Mouse (Mus musculus) midbrain, embryonic 15.5 days (tissue): Measurements from ENCODE around the gene Sugp2. TPM values are rescaled to one million over a fixed set of nuclear protein-coding genes. Genes with fewer than 3 reads are reported as not detected.

ENCODE experiments used
- ATAC-seq: fragments of 200-750 bp; cut with Nextera tagmentation; replicated peaks from 2 replicates; pipeline ENCODE4 v1.8.0; 2017; ENCODE audit warnings: moderate TSS enrichment
- H3K27ac ChIP-seq: fragments of 300-500 bp; sonication (generic); 2 replicates; pipeline ENCODE4 v1.5.1; 2015; ENCODE audit warnings: mild to moderate bottlenecking, inconsistent platforms
- H3K27me3 ChIP-seq: fragments of 300-500 bp; sonication (generic); replicated peaks from 2 replicates; pipeline ENCODE4 v1.6.1; 2015; ENCODE audit warnings: inconsistent platforms
- H3K36me3 ChIP-seq: fragments of 300-500 bp; sonication (generic); replicated peaks from 2 replicates; pipeline ENCODE4 v1.6.1; 2015; ENCODE audit warnings: inconsistent platforms
- H3K4me1 ChIP-seq: fragments of 300-500 bp; sonication (generic); 2 replicates; pipeline ENCODE4 v1.6.1; 2015; ENCODE audit warnings: inconsistent platforms
- H3K4me2 ChIP-seq: fragments of 300-500 bp; sonication (generic); 2 replicates; pipeline ENCODE4 v1.6.1; 2015; ENCODE audit warnings: inconsistent platforms, mild to moderate bottlenecking, moderate library complexity
- H3K4me3 ChIP-seq: fragments of 300-500 bp; sonication (generic); 2 replicates; pipeline ENCODE4 v1.5.1; 2015; ENCODE audit warnings: mild to moderate bottlenecking, inconsistent platforms
- H3K9ac ChIP-seq: fragments of 300-500 bp; sonication (generic); 2 replicates; pipeline ENCODE4 v1.6.1; 2015; ENCODE audit warnings: mild to moderate bottlenecking, inconsistent platforms
- H3K9me3 ChIP-seq: fragments of 300-500 bp; sonication (generic); 2 replicates; pipeline ENCODE4 v1.6.1; 2016; ENCODE audit warnings: inconsistent platforms
- WGBS: fragments of 180-500 bp; shearing (Covaris S2); methylation state at CpG from one replicate; pipeline ENCODE4 v1.1.7; 2015; ENCODE audit warnings: mixed read lengths; 5-methylcytosine and 5-hydroxymethylcytosine counted together
- polyA plus RNA-seq: library from polyadenylated mRNA; unstranded; fragments of >200 nt; fragmentation: Nextera tagmentation; extraction: Ambion mirVana; gene quantifications from 2 replicates; pipeline ENCODE4 v1.2.1, GENCODE M21; 2015

Sugp2 gene
- polyA plus RNA-seq, 1 experiment from 2014 or later: 109 TPM

GRCm38 (mm10) chr8:70227997-70228396 lies 6.0 kb upstream of the Sugp2 start:
- no peak overlapping the region for H3K27ac ChIP-seq
- WGBS: 21% methylated on average over 4 of the region's 4 CpGs
- no peaks in the 10 kb centered on the region for H3K9me3 ChIP-seq
- H3K27me3 ChIP-seq: no peaks in the 10 kb centered on the region
- no peak overlapping the region for H3K4me2 ChIP-seq
- peaks cover 48% of the 10 kb centered on the region for H3K36me3 ChIP-seq
- H3K4me1 ChIP-seq: peaks cover 13% of the 10 kb centered on the region
- no peak overlapping the region for H3K9ac ChIP-seq
- no peak overlapping the region for H3K4me3 ChIP-seq
- no peak for ATAC-seq

DNA sequence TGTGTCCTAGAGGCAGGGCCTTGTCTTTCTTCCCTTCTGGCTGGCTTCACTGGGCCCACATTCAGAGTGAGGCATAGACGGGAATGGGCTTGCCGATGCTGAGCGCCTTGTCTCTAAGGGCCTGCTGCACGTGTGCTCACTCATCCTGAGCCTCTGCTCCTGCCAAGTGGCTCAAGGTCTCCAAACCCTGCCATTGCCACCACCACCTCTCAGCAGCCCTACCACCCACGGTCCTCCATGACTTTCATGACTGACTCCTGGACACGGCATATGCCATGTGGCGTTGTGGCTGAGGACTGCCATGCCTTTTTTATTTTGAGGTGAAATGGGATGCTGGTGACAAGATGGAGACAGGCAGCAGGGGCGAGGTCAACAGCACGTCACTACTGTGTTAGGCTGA lies 3.2 kb upstream of the Sugp2 start:
- Histone ChIP-seq H3K4me2 (no peak overlapping the region), H3K27me3 (no peaks in the 10 kb centered on the region), H3K9me3 (no peaks in the 10 kb centered on the region), H3K4me1 (peaks cover 28% of the 10 kb centered on the region), H3K9ac (no peak overlapping the region), H3K27ac (no peak overlapping the region), H3K4me3 (no peak overlapping the region), H3K36me3 (peaks cover 23% of the 10 kb centered on the region)
- no peak for ATAC-seq
- 90% methylated on average over 9 of the region's 9 CpGs for WGBS

GRCm38 (mm10) chr8:70233606-70234005 lies 420 bp upstream of the Sugp2 start:
- Histone ChIP-seq H3K9ac (peak overlapping the region; percentile 95), H3K36me3 (peaks cover 34% of the 10 kb centered on the region), H3K4me1 (peaks cover 33% of the 10 kb centered on the region), H3K9me3 (no peaks in the 10 kb centered on the region), H3K27me3 (no peaks in the 10 kb centered on the region), H3K4me2 (peak overlapping the region; percentile 65), H3K4me3 (peak overlapping the region; percentile 92), H3K27ac (peak overlapping the region; percentile 98)
- ATAC-seq: peak; percentile 63
- 5% methylated on average over 13 of the region's 13 CpGs for WGBS

DNA sequence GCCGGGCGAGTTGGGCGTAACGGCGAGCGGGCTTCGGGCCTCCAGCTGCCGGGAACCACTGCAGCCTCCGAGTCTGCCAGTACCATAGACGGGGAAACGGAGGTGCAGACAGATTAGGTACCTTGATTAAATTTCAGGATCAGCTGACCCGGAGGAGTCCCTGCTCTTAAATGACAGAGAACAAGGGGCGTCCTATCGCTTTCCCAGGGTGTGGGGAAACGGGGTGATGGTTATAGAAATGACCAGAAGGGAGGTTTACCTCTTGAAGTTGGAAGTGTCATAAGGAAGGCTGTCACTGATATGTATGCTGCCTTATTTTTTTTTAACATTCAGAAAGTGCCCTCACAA lies 729 bp downstream of the Sugp2 start:
- H3K4me3 ChIP-seq: peak overlapping the region; percentile 92
- ATAC-seq: no peak
- H3K4me2 ChIP-seq: peak overlapping the region; percentile 65
- H3K27me3 ChIP-seq: no peaks in the 10 kb centered on the region
- peaks cover 31% of the 10 kb centered on the region for H3K36me3 ChIP-seq
- H3K9ac ChIP-seq: peak overlapping the region; percentile 95
- H3K27ac ChIP-seq: peak overlapping the region; percentile 98
- peaks cover 33% of the 10 kb centered on the region for H3K4me1 ChIP-seq
- no peaks in the 10 kb centered on the region for H3K9me3 ChIP-seq
- 0% methylated on average over 15 of the region's 15 CpGs for WGBS

- ATAC-seq: no peak
- Histone ChIP-seq H3K27me3 (no peaks in the 10 kb centered on the region), H3K27ac (no peak overlapping the region), H3K36me3 (peaks cover 40% of the 10 kb centered on the region), H3K9ac (no peak overlapping the region), H3K4me3 (no peak overlapping the region), H3K4me1 (peaks cover 22% of the 10 kb centered on the region), H3K9me3 (no peaks in the 10 kb centered on the region), H3K4me2 (no peak overlapping the region)
- WGBS: 94% methylated on average over 2 of the region's 2 CpGs
Observed at GRCm38 (mm10) chr8:70237842-70238241, 3.8 kb downstream of the Sugp2 start.

GRCm38 (mm10) chr8:70240642-70241041 lies 6.6 kb downstream of the Sugp2 start:
- Histone ChIP-seq H3K9ac (no peak overlapping the region), H3K4me2 (no peak overlapping the region), H3K27me3 (no peaks in the 10 kb centered on the region), H3K4me3 (no peak overlapping the region), H3K36me3 (peaks cover 48% of the 10 kb centered on the region), H3K27ac (no peak overlapping the region), H3K4me1 (peaks cover 18% of the 10 kb centered on the region), H3K9me3 (no peaks in the 10 kb centered on the region)
- ATAC-seq: no peak
- WGBS: 90% methylated on average over 5 of the region's 5 CpGs

DNA sequence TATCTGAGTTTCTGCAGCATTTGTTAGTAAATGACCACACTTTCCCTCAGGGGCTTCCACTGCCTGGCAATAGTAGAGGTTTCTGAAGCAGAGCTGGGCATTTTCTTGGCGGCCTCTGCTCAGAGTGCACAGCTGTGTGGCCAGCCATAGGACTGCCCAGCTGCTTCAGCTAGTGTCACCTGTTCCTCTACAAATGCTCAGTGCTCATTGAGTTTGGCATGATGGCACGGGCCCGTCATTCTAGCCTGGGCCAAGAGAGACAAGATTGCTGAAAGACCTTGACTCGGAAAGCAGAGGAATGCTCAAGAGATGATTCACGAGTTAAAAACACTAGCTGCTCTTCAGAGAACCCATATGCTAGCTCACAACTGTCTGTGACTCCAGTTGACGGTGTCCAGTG lies 12.6 kb downstream of the Sugp2 start:
- ATAC-seq: no peak
- no peaks in the 10 kb centered on the region for H3K9me3 ChIP-seq
- no peaks in the 10 kb centered on the region for H3K27me3 ChIP-seq
- WGBS: 92% methylated on average over 6 of the region's 6 CpGs
- H3K4me1 ChIP-seq: peaks cover 25% of the 10 kb centered on the region
- no peak overlapping the region for H3K9ac ChIP-seq
- peaks cover 46% of the 10 kb centered on the region; the same call in 1 of the 2 replicates for H3K36me3 ChIP-seq
- no peak overlapping the region for H3K4me3 ChIP-seq
- H3K4me2 ChIP-seq: no peak overlapping the region
- H3K27ac ChIP-seq: no peak overlapping the region

GRCm38 (mm10) chr8:70247841-70248240 lies 13.8 kb downstream of the Sugp2 start:
- WGBS: 59% methylated on average over 3 of the region's 3 CpGs
- no peak for ATAC-seq
- peaks cover 48% of the 10 kb centered on the region for H3K36me3 ChIP-seq

DNA sequence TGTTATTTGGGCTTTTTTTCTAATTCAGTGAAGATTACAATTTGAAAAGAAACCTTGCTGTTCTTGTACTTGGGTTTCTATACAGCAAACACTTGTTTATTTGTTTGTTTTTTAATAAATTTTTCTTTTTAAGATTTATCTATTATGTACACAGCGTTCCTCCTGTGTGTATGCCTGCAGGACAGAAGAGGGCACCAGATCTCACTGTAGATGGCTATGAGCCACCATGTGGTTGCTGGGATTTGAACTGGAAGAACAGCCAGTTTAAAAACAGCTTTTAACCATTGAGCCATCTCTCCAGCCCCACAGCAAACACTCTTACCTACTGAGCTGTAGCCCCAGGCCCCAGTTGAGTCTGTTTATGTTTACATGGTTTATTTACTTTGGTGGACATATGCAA lies 20.6 kb downstream of the Sugp2 start:
- WGBS: 88% methylated on average over 1 of the region's 1 CpGs
- H3K4me2 ChIP-seq: no peak overlapping the region
- H3K27ac ChIP-seq: no peak overlapping the region
- no peak overlapping the region for H3K9ac ChIP-seq
- H3K4me1 ChIP-seq: no peaks in the 10 kb centered on the region
- no peak for ATAC-seq
- H3K4me3 ChIP-seq: no peak overlapping the region
- H3K9me3 ChIP-seq: no peaks in the 10 kb centered on the region
- H3K36me3 ChIP-seq: peaks cover 86% of the 10 kb centered on the region
- H3K27me3 ChIP-seq: no peaks in the 10 kb centered on the region

More at GRCm38 (mm10) chr8:70247841-70248240, 13.8 kb downstream of the Sugp2 start:
- no peak overlapping the region for H3K9ac ChIP-seq
- no peak overlapping the region for H3K4me3 ChIP-seq
- peaks cover 25% of the 10 kb centered on the region for H3K4me1 ChIP-seq
- no peaks in the 10 kb centered on the region for H3K9me3 ChIP-seq
- no peak overlapping the region for H3K27ac ChIP-seq
- no peak overlapping the region for H3K4me2 ChIP-seq
- H3K27me3 ChIP-seq: no peaks in the 10 kb centered on the region

DNA sequence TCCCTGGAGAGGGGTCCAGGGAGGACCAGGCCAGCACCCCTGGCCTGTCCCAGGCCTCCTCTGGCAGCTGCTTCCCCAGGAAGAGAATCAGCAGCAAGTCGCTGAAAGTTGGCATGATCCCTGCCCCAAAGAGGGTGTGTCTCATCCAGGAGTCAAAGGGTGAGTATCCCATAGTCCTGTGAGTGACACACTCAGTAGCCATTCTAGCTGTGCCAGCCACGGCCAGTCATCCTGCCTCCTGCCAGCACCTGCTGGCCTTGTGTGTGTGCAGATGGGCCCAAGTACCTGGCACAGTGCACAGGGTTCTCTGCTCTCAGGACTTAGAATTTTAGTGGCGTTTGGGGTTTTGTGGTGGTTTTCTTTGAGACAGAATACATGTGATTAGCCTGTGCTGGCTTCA lies 23.4 kb downstream of the Sugp2 start:
- Histone ChIP-seq H3K4me1 (no peaks in the 10 kb centered on the region), H3K36me3 (peaks cover 94% of the 10 kb centered on the region), H3K27me3 (no peaks in the 10 kb centered on the region), H3K4me3 (no peak overlapping the region), H3K9me3 (no peaks in the 10 kb centered on the region), H3K4me2 (no peak overlapping the region), H3K9ac (no peak overlapping the region), H3K27ac (no peak overlapping the region)
- no peak for ATAC-seq
- WGBS: 91% methylated on average over 3 of the region's 3 CpGs

- peaks cover 90% of the 10 kb centered on the region for H3K36me3 ChIP-seq
- no peaks in the 10 kb centered on the region for H3K27me3 ChIP-seq
- ATAC-seq: no peak
- 98% methylated on average over 5 of the region's 5 CpGs for WGBS
- no peaks in the 10 kb centered on the region for H3K4me1 ChIP-seq
- no peak overlapping the region for H3K4me2 ChIP-seq
- H3K9ac ChIP-seq: no peak overlapping the region
- H3K9me3 ChIP-seq: no peaks in the 10 kb centered on the region
- H3K27ac ChIP-seq: no peak overlapping the region
- H3K4me3 ChIP-seq: no peak overlapping the region
Observed at GRCm38 (mm10) chr8:70258600-70258999, 24.6 kb downstream of the Sugp2 start.

GRCm38 (mm10) chr8:70259043-70259442 lies 25.0 kb downstream of the Sugp2 start:
- no peak overlapping the region for H3K9ac ChIP-seq
- H3K4me3 ChIP-seq: no peak overlapping the region
- no peak for ATAC-seq
- peaks cover 90% of the 10 kb centered on the region for H3K36me3 ChIP-seq
- no peaks in the 10 kb centered on the region for H3K4me1 ChIP-seq
- 96% methylated on average over 2 of the region's 2 CpGs for WGBS
- H3K9me3 ChIP-seq: no peaks in the 10 kb centered on the region
- no peak overlapping the region for H3K27ac ChIP-seq
- no peak overlapping the region for H3K4me2 ChIP-seq
- H3K27me3 ChIP-seq: no peaks in the 10 kb centered on the region

- H3K4me1 ChIP-seq: no peaks in the 10 kb centered on the region
- no peak overlapping the region for H3K4me2 ChIP-seq
- H3K27me3 ChIP-seq: no peaks in the 10 kb centered on the region
- no peak overlapping the region for H3K9ac ChIP-seq
- ATAC-seq: no peak
- no peaks in the 10 kb centered on the region for H3K9me3 ChIP-seq
- H3K4me3 ChIP-seq: no peak overlapping the region
- H3K36me3 ChIP-seq: peaks cover 22% of the 10 kb centered on the region
- 91% methylated on average over 3 of the region's 3 CpGs for WGBS
- H3K27ac ChIP-seq: no peak overlapping the region
Observed at GRCm38 (mm10) chr8:70267674-70268073, 33.6 kb downstream of the Sugp2 start.
